22 mouse cellular contexts compared by ENCODE assay signal in genomic region chr1:22800276-22800675, GRCm38 (mm10). TPM values are rescaled to one million over a fixed set of nuclear protein-coding genes. Genes with fewer than 3 reads are reported as not detected.
DNase-seq lines count a peak whose midpoint lies in the region; ATAC-seq and TF ChIP-seq lines count a peak whose summit lies in the region.
"Had no signal": no experiment of that assay in that cellular context is flagged by ENCODE, and none has a peak within 500 bp of the region (broad histone marks: within the 10 kb centered on the region; RNA-seq: fewer than 3 reads in every experiment).

No protein-coding gene starts in this region.

- DNase-seq in limb, embryonic 14.5 days (ENCODE audit: low spot score) = peak; percentile 11
- no peak for DNase-seq in limb, embryonic 10.5 days (ENCODE audit: low spot score)
- DNase-seq in urinary bladder, postnatal 25 days (ENCODE audit: low spot score) = peak; percentile 24
- no peak for DNase-seq in urinary bladder, postnatal 10 days (ENCODE audit: low spot score)
- DNase-seq in lung, postnatal 10 days = peak; percentile 4
- DNase-seq in urinary bladder, postnatal 36 days (ENCODE audit: low spot score in 2 of 2) = peak; percentile 20 to 32
- no peak for DNase-seq in spleen, postnatal 10 days (ENCODE audit: low spot score in 2 of 2)
- DNase-seq in hindbrain, embryonic 14.5 days (ENCODE audit: low spot score) = no peak
- DNase-seq: adrenal gland, postnatal 25 days; cerebellum, adult 8-10 months; heart, postnatal 10 days; kidney, adult 11 months; kidney, postnatal 14 days; liver, embryonic 13.5 days had no signal

- ATAC-seq in limb, embryonic 14.5 days (ENCODE audit: low FRiP score, low read depth) = no peak
- no peak for ATAC-seq in hindbrain, embryonic 14.5 days (ENCODE audit: low FRiP score)
- ATAC-seq: forebrain, embryonic 15.5 days; inflammation-experienced regulatory T-cells, adult 6 months; midbrain, embryonic 13.5 days had no signal

- peaks cover 2% of the 10 kb centered on the region; the same call in 1 of the 2 replicates for H3K4me1 ChIP-seq in limb, embryonic 14.5 days (ENCODE audit: control insufficient read depth, insufficient read depth, low read length)
- H3K4me1 ChIP-seq in limb, embryonic 10.5 days = peaks cover 3% of the 10 kb centered on the region
- H3K4me1 ChIP-seq in hindbrain, embryonic 14.5 days (replicated peaks; ENCODE audit: control insufficient read depth, insufficient read depth, low read length) = peaks cover 25% of the 10 kb centered on the region
- H3K4me1 ChIP-seq: liver, embryonic 13.5 days had no signal

- H3K4me3 ChIP-seq in limb, embryonic 14.5 days (replicated peaks; ENCODE audit: low read length) = no peak overlapping the region
- no peak overlapping the region for H3K4me3 ChIP-seq in limb, embryonic 10.5 days
- H3K4me3 ChIP-seq in hindbrain, embryonic 14.5 days (replicated peaks; ENCODE audit: low read length) = no peak overlapping the region
- H3K4me3 ChIP-seq: forebrain, embryonic 10.5 days; forebrain, embryonic 15.5 days; heart, embryonic 13.5 days; hindbrain, embryonic 15.5 days; limb, embryonic 15.5 days; liver, embryonic 13.5 days; lung, embryonic 15.5 days; midbrain, embryonic 13.5 days had no signal

- no peaks in the 10 kb centered on the region for H3K9me3 ChIP-seq in limb, embryonic 14.5 days (ENCODE audit: control insufficient read depth, low read length)
- H3K9me3 ChIP-seq in limb, embryonic 10.5 days (replicated peaks) = no peaks in the 10 kb centered on the region
- no peaks in the 10 kb centered on the region for H3K9me3 ChIP-seq in hindbrain, embryonic 14.5 days (ENCODE audit: control insufficient read depth, low read length)
- H3K9me3 ChIP-seq: forebrain, embryonic 10.5 days; forebrain, embryonic 15.5 days; heart, embryonic 13.5 days; hindbrain, embryonic 15.5 days; limb, embryonic 15.5 days; liver, embryonic 13.5 days; lung, embryonic 15.5 days; midbrain, embryonic 13.5 days had no signal

- no peak overlapping the region for H3K9ac ChIP-seq in limb, embryonic 14.5 days (ENCODE audit: low read depth, low read length, severe bottlenecking)
- H3K9ac ChIP-seq in hindbrain, embryonic 14.5 days = no peak overlapping the region
- H3K9ac ChIP-seq: forebrain, embryonic 15.5 days; heart, embryonic 13.5 days; hindbrain, embryonic 15.5 days; limb, embryonic 15.5 days; liver, embryonic 13.5 days; lung, embryonic 15.5 days; midbrain, embryonic 13.5 days had no signal

- no peaks in the 10 kb centered on the region for H3K27me3 ChIP-seq in limb, embryonic 14.5 days (ENCODE audit: control insufficient read depth, insufficient read depth, low read length)
- H3K27me3 ChIP-seq in limb, embryonic 10.5 days (ENCODE audit: low read depth, poor library complexity, severe bottlenecking) = peaks cover 14% of the 10 kb centered on the region
- no peaks in the 10 kb centered on the region for H3K27me3 ChIP-seq in hindbrain, embryonic 14.5 days (ENCODE audit: control insufficient read depth, insufficient read depth, low read length)
- H3K27me3 ChIP-seq: forebrain, embryonic 15.5 days; hindbrain, embryonic 15.5 days; lung, embryonic 15.5 days; midbrain, embryonic 13.5 days had no signal

- WGBS in limb, embryonic 14.5 days = 76% methylated on average over 5 of the region's 5 CpGs
- WGBS in limb, embryonic 10.5 days = 91% methylated on average over 5 of the region's 5 CpGs
- WGBS in hindbrain, embryonic 14.5 days = 86% methylated on average over 5 of the region's 5 CpGs

- no peak for TF ChIP-seq POLR2A in limb, embryonic 14.5 days (IDR thresholded peaks at IDR 0.05; ENCODE audit: borderline replicate concordance, extremely low read depth, insufficient read depth, insufficient read length)

- no peak overlapping the region for H3K4me2 ChIP-seq in limb, embryonic 14.5 days (replicated peaks; ENCODE audit: low read depth, low read length, severe bottlenecking)
- H3K4me2 ChIP-seq in hindbrain, embryonic 14.5 days (replicated peaks) = no peak overlapping the region
- H3K4me2 ChIP-seq: forebrain, embryonic 15.5 days; heart, embryonic 13.5 days; hindbrain, embryonic 15.5 days; limb, embryonic 15.5 days; liver, embryonic 13.5 days; lung, embryonic 15.5 days; midbrain, embryonic 13.5 days had no signal

- no peak overlapping the region for H3K27ac ChIP-seq in limb, embryonic 14.5 days (replicated peaks; ENCODE audit: low read depth, low read length)
- no peak overlapping the region for H3K27ac ChIP-seq in limb, embryonic 10.5 days
- H3K27ac ChIP-seq in hindbrain, embryonic 14.5 days = no peak overlapping the region
- H3K27ac ChIP-seq: forebrain, embryonic 10.5 days; forebrain, embryonic 15.5 days; heart, embryonic 13.5 days; hindbrain, embryonic 15.5 days; limb, embryonic 15.5 days; liver, embryonic 13.5 days; lung, embryonic 15.5 days; midbrain, embryonic 13.5 days had no signal

- H3K36me3 ChIP-seq in limb, embryonic 14.5 days (ENCODE audit: control insufficient read depth, insufficient read depth, low read length) = no peaks in the 10 kb centered on the region
- H3K36me3 ChIP-seq in limb, embryonic 10.5 days = no peaks in the 10 kb centered on the region
- H3K36me3 ChIP-seq in hindbrain, embryonic 14.5 days (replicated peaks; ENCODE audit: control insufficient read depth, insufficient read depth) = no peaks in the 10 kb centered on the region
- H3K36me3 ChIP-seq: forebrain, embryonic 10.5 days; forebrain, embryonic 15.5 days; heart, embryonic 13.5 days; hindbrain, embryonic 15.5 days; limb, embryonic 15.5 days; liver, embryonic 13.5 days; lung, embryonic 15.5 days; midbrain, embryonic 13.5 days had no signal

RNA-seq across cellular contexts. Expression of gene Rims1, which starts 5.5 kb away (rescaled TPM):
- 1.4 TPM in 2 replicates for polyA plus RNA-seq in limb, embryonic 14.5 days (2012; rRNA removed)
- polyA plus RNA-seq in limb, embryonic 14.5 days (2014; fragmentation: Nextera tagmentation; extraction: Ambion mirVana) = 1.5 and 1.8 TPM in 2 replicates
- 0.48 and 0.83 TPM in 2 replicates for polyA plus RNA-seq in limb, embryonic 10.5 days (2016; fragmentation: Nextera tagmentation; extraction: Ambion mirVana)
- 23.9 and 24.5 TPM in 2 replicates for polyA plus RNA-seq in hindbrain, embryonic 14.5 days (2014; fragmentation: Nextera tagmentation; extraction: Ambion mirVana)
- polyA plus RNA-seq: inflammation-experienced regulatory T-cells, adult 6 months had no signal

Comparison
In these comparisons a context has a peak if more than half of its experiments do, and no peak if none do; other contexts are left out.
1. DNase-seq: peak in limb, embryonic 14.5 days (single experiment), urinary bladder, postnatal 25 days (single experiment), lung, postnatal 10 days (single experiment) and urinary bladder, postnatal 36 days (2 of 2); none in limb, embryonic 10.5 days (single experiment), urinary bladder, postnatal 10 days (single experiment), spleen, postnatal 10 days (0 of 2) and hindbrain, embryonic 14.5 days (single experiment).